Mouse (Mus musculus): ENCODE data around the gene Psip1.

DNA sequence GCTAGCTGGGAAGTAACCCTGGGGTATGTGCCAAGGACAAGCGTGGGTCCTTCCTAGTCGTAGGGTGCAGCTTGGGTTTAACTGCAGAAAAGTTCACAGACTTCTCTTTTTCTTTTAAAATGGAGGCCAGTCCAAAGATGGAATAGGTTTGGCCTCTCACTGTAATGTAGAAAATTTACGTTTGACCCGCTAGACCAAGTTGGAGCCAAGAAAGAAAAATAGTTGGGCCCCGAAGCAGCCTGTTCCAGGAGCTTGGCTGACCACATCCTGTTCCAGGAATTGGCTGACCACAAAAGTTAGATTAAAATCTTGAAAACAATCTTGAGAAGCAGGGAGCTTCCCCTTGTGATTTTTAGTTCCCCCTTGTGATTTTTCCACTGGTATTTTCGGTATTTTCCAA lies 78.6 kb downstream of the Psip1 start:
- TF ChIP-seq ZC3H11A (IDR thresholded peaks at IDR 0.05; ENCODE audit: borderline replicate concordance, low read depth, low read length) (no peak), HCFC1 (IDR thresholded peaks at IDR 0.05; ENCODE audit: borderline replicate concordance, insufficient read depth, low read length) (no peak), MAFK (IDR thresholded peaks at IDR 0.05; ENCODE audit: insufficient read depth, low read depth, low read length) (no peak), CHD2 (IDR thresholded peaks at IDR 0.05; ENCODE audit: low read depth, low read length) (no peak)
